16 mouse cellular contexts compared by ENCODE assay signal in genomic region chr3:120685227-120685626, GRCm38 (mm10).
"Had no signal": no experiment of that assay in that cellular context is flagged by ENCODE, and none has a peak within 500 bp of the region (broad histone marks: within the 10 kb centered on the region; RNA-seq: fewer than 3 reads in every experiment).

No protein-coding gene starts in this region.

- H3K9me3 ChIP-seq: neural tube, embryonic 13.5 days; neural tube, embryonic 15.5 days; stomach, embryonic 15.5 days had no signal

- H3K27ac ChIP-seq: neural tube, embryonic 13.5 days; neural tube, embryonic 15.5 days; stomach, embryonic 15.5 days; stomach, postnatal 0 days had no signal

- H3K4me2 ChIP-seq: neural tube, embryonic 13.5 days; neural tube, embryonic 15.5 days; stomach, embryonic 15.5 days had no signal

- DNase-seq: retina, postnatal 1 day; right cerebral cortex, adult 18-20 months; right cerebral cortex, postnatal 14 days; right cerebral cortex, postnatal 25 days; right cerebral cortex, postnatal 4 days; spleen, adult 18-20 months; thymus, adult 18-20 months; thymus, adult 2 months; thymus, postnatal 14 days; thymus, postnatal 25 days; thymus, postnatal 36 days; thymus, postnatal 4 days had no signal

- H3K4me1 ChIP-seq: stomach, embryonic 15.5 days had no signal

- H3K36me3 ChIP-seq: neural tube, embryonic 13.5 days; neural tube, embryonic 15.5 days; stomach, embryonic 15.5 days had no signal

- H3K4me3 ChIP-seq: neural tube, embryonic 13.5 days; neural tube, embryonic 15.5 days; stomach, embryonic 15.5 days had no signal

- H3K27me3 ChIP-seq: neural tube, embryonic 13.5 days; neural tube, embryonic 15.5 days; stomach, embryonic 15.5 days had no signal

- H3K9ac ChIP-seq: neural tube, embryonic 13.5 days; neural tube, embryonic 15.5 days; stomach, embryonic 15.5 days had no signal
